Mouse (Mus musculus) brain, embryonic 14.5 days (tissue): ENCODE measurements at regions not wholly inside any gene's neighbourhood (a gene's known extent, or its start where the extent isn't known, plus 50 kb on each side); places are given as distances from the start of the nearest gene placed in this dataset.

Experiments used
- DNase-seq: peaks from one replicate; pipeline ENCODE4 v3.0.0-alpha.2; 2011; ENCODE audit warnings: low read depth
- CTCF ChIP-seq: fragments of 200-500 bp; IDR thresholded peaks from 2 replicates; pipeline ENCODE4 v1.5.1; 2012; ENCODE audit warnings: inconsistent platforms, mild to moderate bottlenecking, moderate library complexity, borderline replicate concordance; ENCODE audit not compliant: insufficient read depth, insufficient read length; ENCODE audit errors: extremely low read depth
- POLR2A ChIP-seq: fragments of 200-500 bp; IDR thresholded peaks from 2 replicates; pipeline ENCODE4 v1.6.1; 2012; ENCODE audit warnings: mild to moderate bottlenecking, inconsistent platforms, borderline replicate concordance; ENCODE audit not compliant: poor library complexity, insufficient read depth, insufficient read length, severe bottlenecking; ENCODE audit errors: extremely low read depth

DNA sequence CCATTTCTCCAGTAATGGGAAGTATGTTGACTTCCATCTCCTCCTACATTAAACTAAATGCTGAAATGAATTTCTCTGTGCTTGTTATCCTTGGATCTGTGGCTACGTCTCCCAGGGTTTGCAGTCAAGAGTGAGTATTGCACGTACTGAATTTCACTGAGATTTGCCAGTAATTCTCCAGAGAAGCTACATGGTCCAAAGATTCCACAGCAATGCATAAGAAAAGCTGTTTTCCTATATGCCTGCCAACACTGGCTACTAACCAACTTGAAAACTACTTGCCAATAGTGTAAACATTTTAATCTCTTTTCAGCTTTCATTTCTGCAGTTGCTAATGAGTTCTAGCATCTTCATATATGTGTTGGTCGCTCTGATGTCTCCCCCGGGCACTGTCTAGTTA, 164.4 kb downstream of the Cysltr2 start:
- no peak for TF ChIP-seq CTCF
- no peak for TF ChIP-seq POLR2A
- peak; percentile 66 for DNase-seq

GRCm38 (mm10) chr14:72877132-72877531, 167.3 kb upstream of the Fndc3a start:
- no peak for DNase-seq
- TF ChIP-seq POLR2A (no peak), CTCF (no peak)

DNA sequence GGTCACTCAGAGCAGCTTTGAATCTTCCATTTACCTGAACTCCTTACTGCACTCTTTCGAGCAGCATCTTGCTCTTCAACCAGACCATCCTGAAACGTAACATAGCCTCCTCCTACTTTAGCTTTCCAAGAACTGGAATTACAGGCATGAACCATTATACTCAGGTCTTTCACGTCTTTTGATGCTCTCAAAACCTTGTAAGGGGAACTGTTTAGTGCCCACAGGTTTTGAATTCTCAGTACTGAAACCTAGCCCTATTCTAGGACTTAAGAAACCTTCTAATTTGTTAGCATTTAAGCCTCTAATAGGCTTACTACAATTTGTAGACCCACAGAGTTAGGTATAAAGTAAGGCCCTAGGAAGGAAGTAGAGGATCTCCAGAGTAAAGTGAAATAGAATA, 163.7 kb upstream of the Fndc3a start:
- TF ChIP-seq POLR2A = no peak
- TF ChIP-seq CTCF = no peak
- DNase-seq = no peak

- TF ChIP-seq CTCF (no peak), POLR2A (no peak)
- peak; percentile 78 for DNase-seq
Measured at GRCm38 (mm10) chr14:72869188-72869749, 159.5 kb upstream of the Fndc3a start.

DNA sequence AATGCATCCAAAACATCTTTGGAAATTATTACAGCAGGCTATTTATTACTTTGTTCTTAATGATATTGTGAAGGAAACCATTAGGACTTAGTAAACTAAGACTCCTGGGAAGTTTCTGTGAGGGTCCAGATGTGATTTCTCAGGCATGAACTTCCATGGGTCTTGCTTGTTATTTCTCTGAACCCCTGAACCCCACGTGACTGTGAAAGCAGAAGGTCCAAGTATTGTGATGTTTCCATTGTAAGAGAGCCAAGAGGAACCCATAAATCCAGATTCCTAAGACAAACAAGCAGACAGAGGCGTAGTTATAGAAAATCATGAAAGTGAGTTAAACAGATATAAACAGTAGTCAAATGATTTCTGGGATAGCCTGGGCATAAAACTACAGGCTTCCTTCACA, 157.1 kb upstream of the Fndc3a start:
- DNase-seq = no peak
- TF ChIP-seq POLR2A = no peak
- no peak for TF ChIP-seq CTCF

DNA sequence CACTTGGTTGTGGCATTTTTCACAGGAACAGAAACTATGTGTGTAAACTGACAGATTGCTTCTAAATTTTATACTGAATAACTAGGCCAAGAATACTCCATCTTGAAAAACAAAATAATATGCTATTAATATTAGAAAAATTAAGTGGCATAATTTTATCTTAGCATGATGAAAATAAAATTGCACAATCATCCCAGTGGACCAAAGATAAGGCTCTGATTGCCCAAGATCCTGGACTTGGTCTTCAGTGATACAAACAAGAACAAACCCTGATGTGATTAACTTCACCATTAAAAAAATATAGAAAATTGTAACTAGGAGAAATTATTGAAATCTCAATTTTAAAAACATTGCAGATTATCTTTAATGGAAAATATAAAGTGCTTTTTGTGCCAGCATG, 155.7 kb upstream of the Fndc3a start:
- DNase-seq = no peak
- TF ChIP-seq POLR2A (no peak), CTCF (no peak)

DNA sequence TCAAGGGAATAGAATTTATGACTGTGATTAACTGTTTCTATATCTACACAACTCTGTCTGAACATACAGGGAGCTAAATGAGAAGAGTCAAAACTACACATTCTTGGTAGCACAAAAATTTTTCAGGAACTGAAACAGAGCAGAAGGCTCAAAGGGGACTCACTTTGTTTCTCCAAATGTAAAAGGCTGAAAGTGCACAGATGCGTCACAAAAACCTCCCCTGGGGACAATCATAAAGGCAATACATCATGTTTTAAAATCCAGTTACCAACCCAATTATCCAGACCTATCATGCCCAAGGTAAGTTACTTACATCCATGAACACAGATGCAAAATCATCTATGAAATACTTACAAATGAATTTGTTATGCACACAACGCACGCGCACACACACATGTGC, 155.0 kb upstream of the Fndc3a start:
- DNase-seq = no peak
- TF ChIP-seq CTCF (no peak), POLR2A (no peak)

DNA sequence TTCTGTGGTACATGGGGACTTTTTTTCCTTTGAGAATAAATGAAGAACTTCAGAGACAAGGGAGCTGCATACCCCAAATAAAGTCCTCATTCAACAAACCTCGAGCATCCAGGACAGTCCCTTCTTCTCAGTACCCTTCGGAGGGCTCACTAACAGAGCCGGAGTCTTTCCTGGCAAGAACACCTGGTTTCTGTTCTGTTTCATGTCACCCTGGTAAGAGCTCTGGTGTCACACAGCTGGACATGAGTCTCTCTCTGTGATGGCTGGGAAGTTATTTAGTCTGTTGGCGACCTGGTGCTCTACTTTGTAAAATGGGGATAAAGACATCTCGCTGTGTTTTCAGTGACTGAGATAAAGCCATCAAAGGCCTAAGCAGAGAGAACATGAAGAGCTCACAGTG, 154.3 kb upstream of the Fndc3a start:
- no peak for TF ChIP-seq POLR2A
- no peak for TF ChIP-seq CTCF
- DNase-seq = no peak

DNA sequence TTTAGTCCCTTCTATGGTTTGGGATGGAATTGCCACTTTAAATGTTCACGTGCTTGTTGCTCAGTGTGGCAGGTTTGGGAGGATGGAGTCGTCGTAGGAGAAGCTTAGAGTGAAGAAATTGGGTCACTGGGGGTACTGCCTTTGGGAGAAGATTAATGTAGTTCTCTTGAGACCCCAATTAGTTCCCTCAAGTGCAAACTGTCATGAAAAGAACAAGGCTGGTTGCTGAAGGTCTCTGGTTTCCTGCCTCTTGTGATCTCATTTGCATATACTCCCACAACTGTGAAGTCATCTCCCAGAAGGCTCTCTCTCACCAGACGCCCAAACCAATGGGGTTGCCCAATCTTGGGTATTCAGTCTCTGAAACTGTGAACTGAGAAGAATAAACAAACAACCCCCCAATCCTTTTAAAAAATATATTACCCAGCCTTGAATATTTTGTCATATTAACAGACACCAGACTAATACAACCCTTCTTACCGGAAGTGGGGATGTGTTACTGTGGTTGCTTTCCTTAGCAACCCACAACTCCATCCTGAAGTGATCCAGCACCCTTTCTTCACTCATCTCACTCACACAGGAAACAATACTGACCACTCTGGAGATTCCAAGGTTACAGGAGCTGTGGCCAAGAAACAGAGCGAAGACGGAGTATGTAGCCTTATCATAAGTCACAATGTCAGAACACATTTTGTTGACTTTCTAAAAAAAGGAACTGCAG, 153.2 kb upstream of the Fndc3a start:
- TF ChIP-seq CTCF (no peak), POLR2A (no peak)
- no peak for DNase-seq

- TF ChIP-seq POLR2A = no peak
- TF ChIP-seq CTCF = no peak
- DNase-seq = no peak
Measured at GRCm38 (mm10) chr14:72854226-72854625, 144.4 kb upstream of the Fndc3a start.

DNA sequence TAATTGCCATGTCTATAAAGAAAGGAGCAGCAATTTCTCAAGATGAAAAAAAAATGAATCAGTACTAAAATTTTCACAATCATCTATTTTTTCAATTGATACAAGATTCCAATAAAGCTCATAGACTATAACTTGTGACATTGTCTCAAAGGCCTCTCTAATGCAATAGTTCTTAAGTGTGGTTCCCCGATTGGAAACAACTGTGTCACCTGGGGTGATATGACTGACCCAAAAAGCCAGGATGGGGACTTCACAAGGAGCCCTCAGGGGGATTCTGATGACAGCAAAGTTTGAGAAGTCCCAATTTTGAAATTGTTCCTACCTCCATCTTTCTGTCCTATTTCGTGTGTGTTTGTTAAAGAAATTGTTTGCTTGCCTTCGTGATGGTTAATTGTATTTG, 143.3 kb upstream of the Fndc3a start:
- TF ChIP-seq POLR2A = no peak
- TF ChIP-seq CTCF = no peak
- no peak for DNase-seq

DNA sequence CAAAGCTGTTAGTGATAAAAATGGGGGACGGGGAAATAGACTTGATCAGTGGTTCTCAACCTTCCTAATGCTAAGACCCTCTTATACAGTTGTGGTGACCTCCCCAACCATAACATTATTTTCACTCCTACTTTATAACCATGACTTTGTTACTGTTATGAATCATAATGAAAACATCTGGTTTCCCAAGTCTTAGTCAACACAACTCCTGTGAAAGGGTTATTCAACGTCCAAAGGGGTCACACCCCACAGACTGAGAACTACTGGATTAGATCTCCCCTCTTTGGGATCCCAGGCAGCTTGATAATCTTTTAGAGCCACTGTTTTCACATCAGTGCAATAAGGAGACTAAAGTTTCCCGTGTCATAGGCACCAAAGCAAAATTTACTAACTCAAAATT, 141.1 kb upstream of the Fndc3a start:
- no peak for DNase-seq
- TF ChIP-seq CTCF (no peak), POLR2A (no peak)
